Mouse (Mus musculus): ENCODE measurements around the gene Tshr. TPM values are rescaled to one million over a fixed set of nuclear protein-coding genes. Genes with fewer than 3 reads are reported as not detected.

Gene Tshr
- total and polyA plus RNA-seq, 2 experiments from 2014 or later, result 0.53 to 0.55 TPM

GRCm38 (mm10) chr12:91418791-91419190, 34.4 kb downstream of the Tshr start:
- H3K27me3 ChIP-seq (ENCODE audit: insufficient read depth, low read length), result no peaks in the 10 kb centered on the region
- H3K4me2 ChIP-seq (ENCODE audit: low read depth, low read length, poor library complexity, severe bottlenecking), result no peak overlapping the region
- no peaks in the 10 kb centered on the region for H3K4me1 ChIP-seq (ENCODE audit: insufficient read depth, low read length)
- no peak overlapping the region for H3K4me3 ChIP-seq (ENCODE audit: low read depth, low read length)
- H3K36me3 ChIP-seq (ENCODE audit: insufficient read depth, low read length), result no peaks in the 10 kb centered on the region
- WGBS, result 52% methylated on average over 7 of the region's 7 CpGs
- H3K9ac ChIP-seq (replicated peaks; ENCODE audit: low read length, poor library complexity, severe bottlenecking), result no peak overlapping the region
- peak; percentile 68 for TF ChIP-seq CTCF (IDR thresholded peaks at IDR 0.05)
- H3K9me3 ChIP-seq (ENCODE audit: low read length), result no peaks in the 10 kb centered on the region
- no peak overlapping the region for H3K27ac ChIP-seq (ENCODE audit: low read depth, low read length)
- DNase-seq (ENCODE audit: low spot score) (peak; percentile 46), ATAC-seq (ENCODE audit: low FRiP score) (no peak)

DNA sequence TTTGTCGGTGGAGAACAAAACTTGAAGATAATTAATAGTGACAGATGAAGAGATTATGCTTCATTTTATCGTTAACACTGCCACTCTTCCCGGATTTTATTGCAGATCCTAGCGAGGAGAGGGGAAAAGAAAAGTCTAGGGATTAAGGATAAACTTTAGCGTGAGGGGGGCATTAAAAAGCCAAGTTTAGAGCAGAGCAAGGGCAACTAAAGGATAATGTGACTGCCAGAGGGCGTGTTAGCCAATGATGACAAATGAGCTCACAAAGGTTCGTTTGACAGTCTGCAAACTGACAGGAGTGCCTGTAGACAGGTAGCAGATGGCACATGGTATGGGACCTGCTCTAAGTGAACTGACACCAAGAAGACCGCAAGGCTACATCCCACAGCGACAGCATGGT, 36.9 kb downstream of the Tshr start:
- H3K36me3 ChIP-seq (ENCODE audit: insufficient read depth, low read length), result no peaks in the 10 kb centered on the region
- H3K9ac ChIP-seq (replicated peaks; ENCODE audit: low read length, poor library complexity, severe bottlenecking), result no peak overlapping the region
- DNase-seq (ENCODE audit: low spot score), result peak; percentile 22
- H3K4me2 ChIP-seq (ENCODE audit: low read depth, low read length, poor library complexity, severe bottlenecking), result no peak overlapping the region
- H3K27me3 ChIP-seq (ENCODE audit: insufficient read depth, low read length), result no peaks in the 10 kb centered on the region
- 36% methylated on average over 9 of the region's 9 CpGs for WGBS
- no peak overlapping the region for H3K27ac ChIP-seq (ENCODE audit: low read depth, low read length)
- no peak for ATAC-seq (ENCODE audit: low FRiP score)
- H3K9me3 ChIP-seq (ENCODE audit: low read length), result no peaks in the 10 kb centered on the region
- no peak for TF ChIP-seq CTCF (IDR thresholded peaks at IDR 0.05)
- H3K4me1 ChIP-seq (ENCODE audit: insufficient read depth, low read length), result no peaks in the 10 kb centered on the region
- no peak overlapping the region for H3K4me3 ChIP-seq (ENCODE audit: low read depth, low read length)

DNA sequence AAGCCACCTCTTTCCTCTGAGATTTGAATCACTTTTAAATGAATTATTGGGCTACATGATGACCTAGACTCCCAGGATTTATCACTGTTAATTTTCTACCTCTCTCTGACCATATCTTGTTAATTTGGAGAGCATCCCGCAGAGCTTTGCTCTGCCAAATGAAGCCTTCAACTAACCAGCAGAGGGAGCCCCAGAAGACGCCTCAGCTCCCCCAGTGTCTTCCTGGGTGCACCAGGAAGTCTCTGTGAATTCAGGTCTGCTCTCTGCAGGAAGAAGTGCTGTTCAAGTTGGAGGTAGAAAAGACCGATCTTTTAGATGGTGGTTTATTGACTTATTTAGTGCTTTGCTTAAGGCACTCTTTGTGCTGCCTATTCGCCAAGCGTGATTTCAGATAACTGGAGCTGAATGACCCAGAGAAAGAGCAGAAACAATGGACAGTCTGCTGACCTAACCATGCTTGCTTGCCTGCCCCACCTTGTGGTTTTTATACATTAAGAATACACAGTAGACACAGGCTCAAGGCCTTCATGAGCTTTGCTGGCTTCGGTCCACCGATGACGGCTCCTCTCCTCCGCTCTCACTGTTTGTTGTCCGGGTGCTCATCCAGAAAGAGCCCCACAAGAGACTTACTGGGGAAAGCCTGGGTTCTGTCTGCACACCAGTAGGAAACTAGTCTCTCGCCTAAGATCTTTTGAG, 38.9 kb downstream of the Tshr start:
- no peak for ATAC-seq (ENCODE audit: low FRiP score)
- H3K36me3 ChIP-seq (ENCODE audit: insufficient read depth, low read length), result no peaks in the 10 kb centered on the region

GRCm38 (mm10) chr12:91426499-91426898, 42.1 kb downstream of the Tshr start:
- WGBS, result 23% methylated on average over 4 of the region's 4 CpGs
- Histone ChIP-seq H3K9me3 (ENCODE audit: low read length) (no peaks in the 10 kb centered on the region), H3K4me1 (ENCODE audit: insufficient read depth, low read length) (no peaks in the 10 kb centered on the region), H3K27ac (ENCODE audit: low read depth, low read length) (no peak overlapping the region), H3K4me2 (ENCODE audit: low read depth, low read length, poor library complexity, severe bottlenecking) (no peak overlapping the region), H3K4me3 (ENCODE audit: low read depth, low read length) (no peak overlapping the region), H3K36me3 (ENCODE audit: insufficient read depth, low read length) (no peaks in the 10 kb centered on the region), H3K9ac (replicated peaks; ENCODE audit: low read length, poor library complexity, severe bottlenecking) (no peak overlapping the region), H3K27me3 (ENCODE audit: insufficient read depth, low read length) (no peaks in the 10 kb centered on the region)
- no peak for TF ChIP-seq CTCF (IDR thresholded peaks at IDR 0.05)
- no peak for ATAC-seq (ENCODE audit: low FRiP score)
- DNase-seq (ENCODE audit: low spot score), result no peak

More for the DNA sequence above, 38.9 kb downstream of the Tshr start:
- Histone ChIP-seq H3K9me3 (ENCODE audit: low read length) (no peaks in the 10 kb centered on the region), H3K27ac (ENCODE audit: low read depth, low read length) (no peak overlapping the region), H3K27me3 (ENCODE audit: insufficient read depth, low read length) (no peaks in the 10 kb centered on the region), H3K4me1 (ENCODE audit: insufficient read depth, low read length) (no peaks in the 10 kb centered on the region), H3K4me2 (ENCODE audit: low read depth, low read length, poor library complexity, severe bottlenecking) (no peak overlapping the region), H3K4me3 (ENCODE audit: low read depth, low read length) (no peak overlapping the region), H3K9ac (replicated peaks; ENCODE audit: low read length, poor library complexity, severe bottlenecking) (no peak overlapping the region)
- peak; percentile 44 for DNase-seq (ENCODE audit: low spot score)
- peak; percentile 72 for TF ChIP-seq CTCF (IDR thresholded peaks at IDR 0.05)
- WGBS, result 68% methylated on average over 11 of the region's 11 CpGs

GRCm38 (mm10) chr12:91427129-91427528, 42.8 kb downstream of the Tshr start:
- Histone ChIP-seq H3K27ac (ENCODE audit: low read depth, low read length) (no peak overlapping the region), H3K27me3 (ENCODE audit: insufficient read depth, low read length) (no peaks in the 10 kb centered on the region), H3K9me3 (ENCODE audit: low read length) (no peaks in the 10 kb centered on the region), H3K4me2 (ENCODE audit: low read depth, low read length, poor library complexity, severe bottlenecking) (no peak overlapping the region), H3K36me3 (ENCODE audit: insufficient read depth, low read length) (no peaks in the 10 kb centered on the region), H3K4me1 (ENCODE audit: insufficient read depth, low read length) (no peaks in the 10 kb centered on the region), H3K9ac (replicated peaks; ENCODE audit: low read length, poor library complexity, severe bottlenecking) (no peak overlapping the region), H3K4me3 (ENCODE audit: low read depth, low read length) (no peak overlapping the region)
- DNase-seq (ENCODE audit: low spot score) (no peak), ATAC-seq (ENCODE audit: low FRiP score) (no peak)
- no peak for TF ChIP-seq CTCF (IDR thresholded peaks at IDR 0.05)
- 68% methylated on average over 2 of the region's 2 CpGs for WGBS

GRCm38 (mm10) chr12:91482195-91482733, 97.9 kb downstream of the Tshr start:
- no peak for DNase-seq (ENCODE audit: low spot score)
- Histone ChIP-seq H3K27me3 (ENCODE audit: insufficient read depth, low read length) (no peaks in the 10 kb centered on the region), H3K4me1 (ENCODE audit: insufficient read depth, low read length) (no peaks in the 10 kb centered on the region), H3K9me3 (ENCODE audit: low read length) (no peaks in the 10 kb centered on the region), H3K4me2 (ENCODE audit: low read depth, low read length, poor library complexity, severe bottlenecking) (no peak overlapping the region), H3K36me3 (ENCODE audit: insufficient read depth, low read length) (no peaks in the 10 kb centered on the region), H3K27ac (ENCODE audit: low read depth, low read length) (no peak overlapping the region), H3K4me3 (ENCODE audit: low read depth, low read length) (no peak overlapping the region), H3K9ac (replicated peaks; ENCODE audit: low read length, poor library complexity, severe bottlenecking) (no peak overlapping the region)
- 89% methylated on average over 13 of the region's 13 CpGs for WGBS
- no peak for TF ChIP-seq CTCF (IDR thresholded peaks at IDR 0.05)
- no peak for ATAC-seq (ENCODE audit: low FRiP score)
